8 mouse cellular contexts compared by ENCODE assay signal in genomic region chr11:55097463-55098188, GRCm38 (mm10). TPM values are rescaled to one million over a fixed set of nuclear protein-coding genes. Genes with fewer than 3 reads are reported as not detected.
A peak's percentile ranks its signal among the peaks of the same experiment; 100 is the strongest.
DNase-seq lines count a peak whose midpoint lies in the region; ATAC-seq lines count a peak whose summit lies in the region.

Gene Gm2a (plus strand): TSS chr11:55098115.

- WGBS in heart, embryonic 10.5 days = 2% methylated on average over 44 of the region's 45 CpGs
- WGBS in kidney, embryonic 15.5 days = 2% methylated on average over 45 of the region's 45 CpGs

- peak; percentile 90 for ATAC-seq in erythroblast, adult 5-6 weeks (replicated peaks; ENCODE audit: low FRiP score, poor library complexity, severe bottlenecking)
- ATAC-seq in kidney, embryonic 15.5 days (replicated peaks; ENCODE audit: low FRiP score) = peak; percentile 95
- peak; percentile 91 for ATAC-seq in monocyte, adult 5-6 weeks (replicated peaks; ENCODE audit: insufficient number of reproducible peaks, low FRiP score, low TSS enrichment, poor library complexity, severe bottlenecking)

- peak within 1 kb of the TSS; percentile 56 for H3K9ac ChIP-seq in kidney, embryonic 15.5 days

- H3K27me3 ChIP-seq in heart, embryonic 10.5 days (ENCODE audit: insufficient read depth, poor library complexity, severe bottlenecking) = no peaks in the 10 kb centered on the region
- H3K27me3 ChIP-seq in kidney, embryonic 15.5 days = no peaks in the 10 kb centered on the region

- H3K4me2 ChIP-seq in kidney, embryonic 15.5 days = peak within 1 kb of the TSS; percentile 95

- H3K4me1 ChIP-seq in heart, embryonic 10.5 days = peaks cover 27% of the 10 kb centered on the region
- peaks cover 18% of the 10 kb centered on the region for H3K4me1 ChIP-seq in kidney, embryonic 15.5 days

- H3K9me3 ChIP-seq in heart, embryonic 10.5 days = no peaks in the 10 kb centered on the region
- H3K9me3 ChIP-seq in kidney, embryonic 15.5 days (replicated peaks) = no peaks in the 10 kb centered on the region

- DNase-seq in A20 (ENCODE audit: low read depth, low spot score) (peak; percentile 100), liver (peak; percentile 97)
- peak; percentile 100 for DNase-seq in brain, adult 2 months (ENCODE audit: low read depth, low spot score)
- DNase-seq in heart, embryonic 10.5 days (ENCODE audit: low spot score) = peak; percentile 99
- peak; percentile 92 for DNase-seq in spleen, postnatal 4 days (ENCODE audit: low spot score in 2 of 2)

- H3K27ac ChIP-seq in heart, embryonic 10.5 days = peak within 1 kb of the TSS; percentile 82
- H3K27ac ChIP-seq in kidney, embryonic 15.5 days = peak within 1 kb of the TSS; percentile 88

- H3K36me3 ChIP-seq in heart, embryonic 10.5 days = peaks cover 2% of the 10 kb centered on the region; the same call in 1 of the 2 replicates
- no peaks in the 10 kb centered on the region for H3K36me3 ChIP-seq in kidney, embryonic 15.5 days

- peak within 1 kb of the TSS; percentile 70 for H3K4me3 ChIP-seq in heart, embryonic 10.5 days
- H3K4me3 ChIP-seq in kidney, embryonic 15.5 days (replicated peaks) = peak within 1 kb of the TSS; percentile 67

RNA-seq across cellular contexts. Expression of gene Gm2a, which starts in this region (rescaled TPM):
- total RNA-seq in erythroblast, adult 5-6 weeks (2015; ENCODE audit: low replicate concordance) = 23.4 and 24.7 TPM in 2 replicates
- 13.7 and 17.2 TPM in 2 replicates for total RNA-seq in erythroblast, adult 5-6 weeks (2017; ENCODE audit: low replicate concordance)
- polyA plus RNA-seq in heart, embryonic 10.5 days (2016; fragmentation: Nextera tagmentation; extraction: Ambion mirVana) = 33.5 and 52.0 TPM in 2 replicates
- polyA plus RNA-seq in kidney, embryonic 15.5 days (2015; fragmentation: Nextera tagmentation; extraction: Ambion mirVana) = 32.7 and 32.9 TPM in 2 replicates
- 182 to 271 TPM (median 223 TPM) in 3 replicates for total RNA-seq in monocyte, adult 5-6 weeks (2017)

Comparison
In these comparisons a context has a peak if more than half of its experiments do, and no peak if none do; other contexts are left out.
1. Peak in every context shown above with its lines: DNase-seq, ATAC-seq, H3K4me3 ChIP-seq and H3K27ac ChIP-seq.